ENCODE assay signal across 22 mouse cellular contexts in genomic region chr7:111366951-111367653, GRCm38 (mm10).
DNase-seq lines count a peak whose midpoint lies in the region; ATAC-seq and TF ChIP-seq lines count a peak whose summit lies in the region.
"Had no signal": no experiment of that assay in that cellular context is flagged by ENCODE, and none has a peak within 500 bp of the region (broad histone marks: within the 10 kb centered on the region; RNA-seq: fewer than 3 reads in every experiment).

No protein-coding gene starts in this region.

- no peaks in the 10 kb centered on the region for H3K9me3 ChIP-seq in kidney, embryonic 14.5 days (ENCODE audit: control insufficient read depth, low read length)
- H3K9me3 ChIP-seq: embryonic facial prominence, embryonic 12.5 days; forebrain, embryonic 10.5 days; heart, embryonic 12.5 days; midbrain, embryonic 10.5 days; neural tube, embryonic 12.5 days had no signal

- TF ChIP-seq POLR2A in kidney, adult 2 months (IDR thresholded peaks at IDR 0.05; ENCODE audit: low read depth, low read length) = no peak
- TF ChIP-seq POLR2A in myocyte (IDR thresholded peaks at IDR 0.05; ENCODE audit: insufficient read length, low read depth) = no peak

- 0 out of 2 replicates have a peak, but pooled peaks cover 3% of the 10 kb centered on the region for H3K4me1 ChIP-seq in kidney, embryonic 14.5 days (ENCODE audit: control insufficient read depth, insufficient read depth, low read length)
- H3K4me1 ChIP-seq in kidney, adult 2 months (ENCODE audit: control insufficient read depth, insufficient read depth, low read length) = no peaks in the 10 kb centered on the region
- H3K4me1 ChIP-seq: forebrain, embryonic 10.5 days; midbrain, embryonic 10.5 days; neural tube, embryonic 12.5 days had no signal

- peak; percentile 77 for ATAC-seq in kidney, embryonic 14.5 days (ENCODE audit: low FRiP score, low TSS enrichment)
- no peak for ATAC-seq in activated CD4-positive, CD25-positive, alpha-beta regulatory T cell, adult 4 months
- ATAC-seq: CD4-positive, CD25-positive, alpha-beta regulatory T cell, adult 4 months; intestine, postnatal 0 days; liver, postnatal 0 days had no signal

- no peaks in the 10 kb centered on the region for H3K27me3 ChIP-seq in kidney, embryonic 14.5 days (ENCODE audit: control insufficient read depth, insufficient read depth, low read length)
- no peaks in the 10 kb centered on the region for H3K27me3 ChIP-seq in kidney, adult 2 months (replicated peaks; ENCODE audit: control insufficient read depth, insufficient read depth, low read length)
- H3K27me3 ChIP-seq in myocyte (ENCODE audit: control insufficient read depth, insufficient read depth, insufficient read length) = no peaks in the 10 kb centered on the region
- H3K27me3 ChIP-seq: embryonic facial prominence, embryonic 12.5 days; heart, embryonic 12.5 days; neural tube, embryonic 12.5 days had no signal

- H3ac ChIP-seq in myocyte (ENCODE audit: control insufficient read depth, insufficient read length) = no peak overlapping the region

- H3K27ac ChIP-seq in kidney, embryonic 14.5 days (ENCODE audit: low read depth, low read length) = no peak overlapping the region
- no peak overlapping the region for H3K27ac ChIP-seq in kidney, adult 2 months (ENCODE audit: insufficient read depth, low read depth, low read length)
- H3K27ac ChIP-seq: embryonic facial prominence, embryonic 12.5 days; forebrain, embryonic 10.5 days; hindbrain, embryonic 14.5 days; midbrain, embryonic 10.5 days; neural tube, embryonic 12.5 days had no signal

- no peak for TF ChIP-seq CTCF in kidney, adult 2 months (conservative IDR thresholded peaks at IDR 0.05; ENCODE audit: insufficient read depth, insufficient read length, low read depth, low read length)

- H3K4me2 ChIP-seq in kidney, embryonic 14.5 days (replicated peaks; ENCODE audit: low read depth, low read length) = no peak overlapping the region
- peak overlapping the region; percentile 64 for H3K4me2 ChIP-seq in myocyte (ENCODE audit: low read depth)
- H3K4me2 ChIP-seq: embryonic facial prominence, embryonic 12.5 days; heart, embryonic 12.5 days; hindbrain, embryonic 14.5 days; neural tube, embryonic 12.5 days had no signal

- no peak overlapping the region for H3K4me3 ChIP-seq in kidney, embryonic 14.5 days (ENCODE audit: low read length)
- no peak overlapping the region for H3K4me3 ChIP-seq in kidney, adult 2 months (ENCODE audit: insufficient read depth, low read depth, low read length)
- no peak overlapping the region for H3K4me3 ChIP-seq in myocyte
- H3K4me3 ChIP-seq: embryonic facial prominence, embryonic 12.5 days; forebrain, embryonic 10.5 days; heart, embryonic 12.5 days; midbrain, embryonic 10.5 days; neural tube, embryonic 12.5 days had no signal

- H3K79me2 ChIP-seq in myocyte (ENCODE audit: control insufficient read depth, insufficient read depth) = no peaks in the 10 kb centered on the region

- no peak overlapping the region for H3K9ac ChIP-seq in kidney, embryonic 14.5 days (ENCODE audit: low read depth, low read length)
- H3K9ac ChIP-seq: embryonic facial prominence, embryonic 12.5 days; heart, embryonic 12.5 days; hindbrain, embryonic 14.5 days; liver, postnatal 0 days; neural tube, embryonic 12.5 days had no signal

- WGBS in kidney, embryonic 14.5 days = 58% methylated on average over 4 of the region's 4 CpGs
- WGBS in kidney, adult 2 months = 73% methylated on average over 4 of the region's 4 CpGs

- H3K36me3 ChIP-seq in kidney, embryonic 14.5 days (ENCODE audit: control insufficient read depth, insufficient read depth, low read length) = no peaks in the 10 kb centered on the region
- H3K36me3 ChIP-seq in kidney, adult 2 months (ENCODE audit: control insufficient read depth, insufficient read depth, low read length) = no peaks in the 10 kb centered on the region
- no peaks in the 10 kb centered on the region for H3K36me3 ChIP-seq in myocyte (ENCODE audit: control insufficient read depth, insufficient read depth)
- H3K36me3 ChIP-seq: embryonic facial prominence, embryonic 12.5 days; forebrain, embryonic 10.5 days; G1E; heart, embryonic 12.5 days; midbrain, embryonic 10.5 days; neural tube, embryonic 12.5 days had no signal

- no peak for DNase-seq in kidney, adult 2 months
- DNase-seq in right cerebral cortex, adult 18-20 months = peak; percentile 50
- no peak for DNase-seq in right cerebral cortex, postnatal 25 days
- no peak for DNase-seq in ovary, postnatal 14 days (ENCODE audit: low spot score)
- DNase-seq: adrenal gland, postnatal 14 days; cerebellum, adult 2 months; gastrocnemius, postnatal 36 days; liver; liver, postnatal 0 days; thymus, postnatal 4 days had no signal

TF ChIP-seq in myocyte, 11 proteins besides CTCF, POLR2A, EP300 and RAD21:
- TF ChIP-seq TCF3 (IDR thresholded peaks at IDR 0.05; ENCODE audit: insufficient read length, low read depth) (no peak), TCF12 (IDR thresholded peaks at IDR 0.05; ENCODE audit: insufficient read depth, poor library complexity, severe bottlenecking) (peak; percentile 11), E2F4 (IDR thresholded peaks at IDR 0.05; ENCODE audit: insufficient read depth) (no peak), SRF (IDR thresholded peaks at IDR 0.05; ENCODE audit: control insufficient read depth, insufficient read length, low read depth) (peak; percentile 30), USF1 (IDR thresholded peaks at IDR 0.05; ENCODE audit: low read depth) (no peak), CEBPB (IDR thresholded peaks at IDR 0.05; ENCODE audit: insufficient read depth, poor library complexity, severe bottlenecking) (peak; percentile 67), REST (IDR thresholded peaks at IDR 0.05; ENCODE audit: insufficient read depth, insufficient read length) (no peak), MYOD1 (IDR thresholded peaks at IDR 0.05; ENCODE audit: control insufficient read depth in 1 of 3, insufficient read length in 2 of 3, low read depth in 2 of 3) (no peak), POLR2AphosphoS2 (IDR thresholded peaks at IDR 0.05; ENCODE audit: insufficient read length, low read depth) (no peak), MYOG (IDR thresholded peaks at IDR 0.05; ENCODE audit: control insufficient read depth in 1 of 3, insufficient read depth in 1 of 3, insufficient read length in 2 of 3, low read depth in 2 of 3) (no peak), MAX (IDR thresholded peaks at IDR 0.05; ENCODE audit: low read depth) (no peak)
